Mouse (Mus musculus) ES-Bruce4 (cell line): Measurements from ENCODE around the gene Olig2. TPM values are rescaled to one million over a fixed set of nuclear protein-coding genes. Genes with fewer than 3 reads are reported as not detected.

Source experiments
- H3K27ac ChIP-seq: 2 replicates; pipeline ENCODE4 v1.5.1; 2012; ENCODE audit warnings: low read length, inconsistent platforms; ENCODE audit not compliant: insufficient read depth
- H3K27me3 ChIP-seq: 2 replicates; pipeline ENCODE4 v1.6.1; 2012; ENCODE audit warnings: mild to moderate bottlenecking, low read length, inconsistent platforms; ENCODE audit not compliant: control insufficient read depth, poor library complexity, insufficient read depth, severe bottlenecking
- H3K36me3 ChIP-seq: 2 replicates; pipeline ENCODE4 v1.6.1; 2012; ENCODE audit warnings: inconsistent platforms, mild to moderate bottlenecking, low read length, moderate library complexity; ENCODE audit not compliant: control insufficient read depth, poor library complexity, insufficient read depth, severe bottlenecking
- H3K4me1 ChIP-seq: one replicate; pipeline ENCODE4 v1.8.1; 2011; ENCODE audit warnings: low read length; ENCODE audit not compliant: control insufficient read depth, insufficient read depth
- H3K4me3 ChIP-seq: 2 replicates; pipeline ENCODE4 v1.5.1; 2011; ENCODE audit warnings: low read depth, mild to moderate bottlenecking, low read length
- H3K9ac ChIP-seq: 2 replicates; pipeline ENCODE4 v1.6.1; 2012; ENCODE audit warnings: low read depth, mild to moderate bottlenecking, inconsistent platforms; ENCODE audit not compliant: poor library complexity, severe bottlenecking
- H3K9me3 ChIP-seq: replicated peaks from 2 replicates; pipeline ENCODE4 v1.6.1; 2012; ENCODE audit warnings: mild to moderate bottlenecking, low read length, inconsistent platforms; ENCODE audit not compliant: control insufficient read depth, poor library complexity, insufficient read depth, severe bottlenecking
- CTCF ChIP-seq: IDR thresholded peaks from one replicate; pipeline ENCODE4 v1.8.1; 2011; ENCODE audit warnings: low read depth, low read length
- EP300 ChIP-seq: IDR thresholded peaks from 2 replicates; pipeline ENCODE4 v1.6.1; 2011; ENCODE audit warnings: low read depth, low read length; ENCODE audit not compliant: insufficient read depth
- POLR2A ChIP-seq: IDR thresholded peaks from one replicate; pipeline ENCODE4 v1.8.1; 2011; ENCODE audit warnings: low read length; ENCODE audit not compliant: insufficient read depth
- polyA plus RNA-seq: library from polyadenylated mRNA; stranded (reverse); fragments of >200 nt; gene quantifications from 2 replicates; pipeline ENCODE4 v1.2.4, GENCODE M21; 2011; ENCODE audit warnings: low read depth; ENCODE audit not compliant: missing spikeins, insufficient read depth, insufficient read length

Olig2 gene
- polyA plus RNA-seq, 1 experiment, result 26.2 TPM

DNA sequence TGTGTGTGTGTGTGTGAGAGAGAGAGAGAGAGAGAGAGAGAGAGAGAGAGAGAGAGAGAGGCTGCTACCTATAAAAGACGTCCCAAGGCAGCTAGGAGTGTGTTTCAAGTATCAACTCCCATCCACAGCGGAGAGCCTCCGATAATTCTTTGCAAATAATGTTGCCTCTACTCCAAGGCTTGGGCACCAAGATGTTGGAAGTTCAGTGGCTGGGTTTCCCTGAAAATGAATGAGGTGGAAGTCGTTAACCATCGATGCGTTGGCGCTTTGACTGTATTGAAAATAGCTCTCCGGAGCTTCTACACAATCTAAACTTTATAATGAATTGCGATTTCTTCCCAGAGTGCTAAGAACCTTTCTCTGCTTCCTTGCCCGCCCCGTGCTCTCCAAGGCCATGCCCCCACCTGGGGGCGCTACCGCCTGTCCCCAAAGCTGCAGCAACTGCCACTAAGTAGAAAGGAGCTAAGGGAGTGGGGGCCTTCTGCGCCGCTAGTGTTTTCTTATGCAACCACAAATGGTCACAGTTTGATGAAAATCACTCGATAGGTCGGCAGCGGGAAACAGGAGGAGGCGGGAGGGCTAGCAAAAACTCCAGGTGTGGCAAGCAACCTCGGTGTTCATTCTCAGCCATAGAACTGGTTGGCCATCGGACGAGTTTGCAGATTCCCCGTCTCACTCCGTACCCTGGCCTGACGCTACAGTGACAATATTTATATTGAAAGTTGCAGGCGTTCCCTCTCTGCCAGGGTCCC, 600 bp upstream of the Olig2 start:
- peak overlapping the region; percentile 66 for H3K9ac ChIP-seq
- H3K27ac ChIP-seq, result peak overlapping the region; percentile 23; the same call in 1 of the 2 replicates
- peak overlapping the region; percentile 75 for H3K4me3 ChIP-seq
- peak; percentile 62 for TF ChIP-seq CTCF
- TF ChIP-seq POLR2A, result no peak
- peaks cover 4% of the 10 kb centered on the region for H3K4me1 ChIP-seq
- peaks cover 23% of the 10 kb centered on the region; the same call in 1 of the 2 replicates for H3K36me3 ChIP-seq
- no peaks in the 10 kb centered on the region for H3K27me3 ChIP-seq
- no peaks in the 10 kb centered on the region for H3K9me3 ChIP-seq

DNA sequence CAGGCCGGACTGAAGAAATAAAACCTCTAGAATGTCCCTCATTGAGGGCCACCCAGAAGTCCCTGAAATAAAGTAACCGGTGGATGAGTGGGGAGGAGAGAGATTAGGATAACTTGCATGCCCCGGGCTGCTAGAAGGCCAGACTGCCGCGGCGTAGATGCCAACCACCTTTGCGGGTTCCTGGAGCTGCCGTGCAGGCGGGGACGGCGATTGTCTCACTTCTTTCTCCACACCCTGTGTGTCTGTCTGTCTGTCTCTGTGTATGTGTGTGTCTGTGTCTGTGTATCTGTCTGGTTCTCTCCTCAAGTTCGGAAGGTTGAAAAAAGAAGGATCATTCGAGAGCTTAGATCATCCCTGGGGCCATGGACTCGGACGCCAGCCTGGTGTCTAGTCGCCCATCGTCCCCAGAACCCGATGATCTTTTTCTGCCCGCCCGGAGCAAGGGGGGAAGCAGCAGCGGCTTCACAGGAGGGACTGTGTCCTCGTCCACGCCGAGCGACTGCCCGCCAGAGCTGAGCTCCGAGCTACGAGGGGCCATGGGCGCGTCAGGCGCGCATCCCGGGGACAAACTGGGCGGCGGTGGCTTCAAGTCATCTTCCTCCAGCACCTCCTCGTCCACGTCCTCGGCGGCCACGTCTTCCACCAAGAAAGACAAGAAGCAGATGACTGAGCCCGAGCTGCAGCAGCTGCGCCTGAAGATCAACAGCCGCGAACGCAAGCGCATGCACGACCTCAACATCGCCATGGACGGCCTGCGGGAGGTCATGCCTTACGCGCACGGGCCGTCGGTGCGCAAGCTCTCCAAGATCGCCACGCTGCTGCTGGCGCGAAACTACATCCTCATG, 1.0 kb downstream of the Olig2 start:
- Histone ChIP-seq H3K27ac (peak overlapping the region; percentile 12; the same call in 1 of the 2 replicates), H3K4me1 (peaks cover 8% of the 10 kb centered on the region)

DNA sequence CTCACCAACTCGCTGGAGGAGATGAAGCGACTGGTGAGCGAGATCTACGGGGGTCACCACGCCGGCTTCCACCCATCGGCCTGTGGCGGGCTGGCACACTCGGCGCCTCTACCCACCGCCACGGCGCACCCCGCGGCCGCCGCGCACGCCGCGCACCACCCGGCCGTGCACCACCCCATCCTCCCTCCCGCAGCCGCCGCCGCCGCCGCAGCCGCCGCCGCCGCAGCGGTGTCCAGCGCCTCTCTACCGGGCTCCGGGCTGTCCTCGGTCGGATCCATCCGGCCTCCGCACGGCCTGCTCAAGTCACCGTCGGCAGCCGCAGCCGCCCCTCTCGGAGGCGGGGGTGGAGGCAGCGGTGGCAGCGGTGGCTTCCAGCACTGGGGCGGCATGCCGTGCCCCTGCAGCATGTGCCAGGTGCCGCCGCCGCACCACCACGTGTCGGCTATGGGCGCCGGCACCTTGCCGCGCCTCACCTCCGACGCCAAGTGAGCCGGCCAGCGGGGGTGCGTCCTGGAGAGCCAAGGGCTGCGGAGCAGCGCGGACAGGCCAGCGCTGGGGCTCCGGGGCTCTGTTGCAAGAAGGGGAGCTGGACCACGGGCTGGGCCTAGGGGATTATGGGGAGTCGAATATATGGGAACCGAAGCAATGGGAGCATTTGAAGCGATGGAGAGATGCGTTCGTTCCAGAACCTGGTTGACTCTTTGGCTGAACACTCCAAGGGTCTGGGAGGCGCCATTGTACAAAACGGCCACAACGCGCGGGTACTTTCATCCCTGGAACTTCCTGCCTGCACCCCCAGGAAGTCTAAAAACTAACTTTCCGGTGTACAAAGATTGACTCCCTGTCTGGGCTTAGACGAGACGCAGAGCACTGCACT, 1.9 kb downstream of the Olig2 start:
- Histone ChIP-seq H3K36me3 (peaks cover 24% of the 10 kb centered on the region; the same call in 1 of the 2 replicates), H3K9me3 (no peaks in the 10 kb centered on the region), H3K9ac (peak overlapping the region; percentile 66), H3K27me3 (no peaks in the 10 kb centered on the region), H3K4me3 (peak overlapping the region; percentile 85), H3K4me1 (peaks cover 7% of the 10 kb centered on the region), H3K27ac (no peak overlapping the region; the same call in 1 of the 2 replicates)
- TF ChIP-seq CTCF (no peak), POLR2A (no peak), EP300 (no peak)

More for the DNA sequence above, 1.0 kb downstream of the Olig2 start:
- H3K4me3 ChIP-seq, result peak overlapping the region; percentile 85
- no peaks in the 10 kb centered on the region for H3K9me3 ChIP-seq
- peaks cover 24% of the 10 kb centered on the region; the same call in 1 of the 2 replicates for H3K36me3 ChIP-seq
- no peaks in the 10 kb centered on the region for H3K27me3 ChIP-seq
- no peak for TF ChIP-seq EP300
- no peak for TF ChIP-seq POLR2A
- no peak for TF ChIP-seq CTCF
- H3K9ac ChIP-seq, result peak overlapping the region; percentile 66

DNA sequence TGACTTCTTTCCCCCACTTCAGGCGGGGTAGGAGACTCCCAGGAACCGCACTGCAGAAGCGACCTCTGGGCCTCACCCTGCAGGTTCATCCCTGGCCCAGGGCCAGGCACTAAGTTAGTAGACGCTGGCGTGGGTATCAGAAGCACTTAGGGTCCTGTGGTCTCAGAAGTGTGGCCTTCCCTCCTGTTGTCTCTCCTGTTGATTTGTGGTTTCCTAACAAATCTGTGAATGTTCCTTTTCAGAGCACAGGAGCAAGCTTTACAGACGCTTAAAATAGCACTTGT, 2.4 kb downstream of the Olig2 start:
- H3K9ac ChIP-seq, result peak overlapping the region; percentile 66
- H3K4me3 ChIP-seq, result peak overlapping the region; percentile 53
- TF ChIP-seq EP300, result no peak
- no peak for TF ChIP-seq CTCF
- no peak for TF ChIP-seq POLR2A
- H3K9me3 ChIP-seq, result no peaks in the 10 kb centered on the region
- H3K27ac ChIP-seq, result no peak overlapping the region; the same call in 1 of the 2 replicates
- H3K36me3 ChIP-seq, result peaks cover 24% of the 10 kb centered on the region; the same call in 1 of the 2 replicates
- H3K27me3 ChIP-seq, result no peaks in the 10 kb centered on the region
- H3K4me1 ChIP-seq, result peaks cover 7% of the 10 kb centered on the region

DNA sequence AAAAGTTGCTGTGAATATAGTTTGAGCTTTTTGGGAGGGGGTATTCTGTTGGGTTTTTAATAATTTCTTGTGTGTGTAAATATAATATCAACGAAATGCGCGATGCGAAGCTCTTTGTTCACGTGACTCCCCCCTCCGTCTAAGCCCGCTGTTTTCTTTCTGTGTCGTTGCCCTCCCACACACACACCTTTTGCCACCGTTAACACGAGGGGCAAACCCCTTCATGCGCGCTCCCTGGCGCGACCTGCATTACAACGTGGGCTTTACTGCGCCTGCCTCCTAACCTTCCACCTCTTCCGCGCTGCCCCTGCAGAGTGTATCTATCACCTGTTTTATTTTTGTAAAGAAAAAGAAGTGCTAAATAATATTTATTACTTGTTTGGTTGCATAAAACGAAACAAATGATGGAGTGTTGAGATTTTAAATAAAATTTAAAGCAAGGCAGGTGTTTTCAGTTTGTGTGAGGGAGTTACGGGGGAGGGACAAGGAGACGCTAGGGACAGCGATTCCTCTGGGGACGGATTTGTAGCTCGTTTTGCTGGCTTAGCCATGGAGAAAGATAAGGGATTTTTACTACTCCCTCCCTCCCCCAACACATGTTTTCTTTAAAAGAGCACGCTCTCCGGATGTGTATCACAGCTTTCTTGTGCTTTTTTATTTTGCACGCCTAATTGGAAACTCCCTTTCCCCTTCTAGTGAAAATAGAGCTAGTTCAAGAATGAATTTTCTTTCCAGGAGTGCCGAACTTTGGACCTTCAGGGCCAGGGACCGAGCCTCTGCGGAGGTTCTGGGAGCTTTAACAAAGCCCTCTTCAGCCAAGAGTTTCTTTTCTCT, 3.2 kb downstream of the Olig2 start:
- TF ChIP-seq POLR2A, result no peak
- no peak for TF ChIP-seq CTCF
- TF ChIP-seq EP300, result no peak
- Histone ChIP-seq H3K27me3 (no peaks in the 10 kb centered on the region), H3K9ac (peak overlapping the region; percentile 66), H3K36me3 (peaks cover 24% of the 10 kb centered on the region; the same call in 1 of the 2 replicates), H3K9me3 (no peaks in the 10 kb centered on the region), H3K4me3 (peak overlapping the region; percentile 64), H3K4me1 (peaks cover 7% of the 10 kb centered on the region), H3K27ac (no peak overlapping the region)
